Mouse (Mus musculus) liver, embryonic 18 days (tissue): ENCODE data around the gene Cacna2d2. TPM values are rescaled to one million over a fixed set of nuclear protein-coding genes. Genes with fewer than 3 reads are reported as not detected.

Source experiments
- polyA plus RNA-seq: library from polyadenylated mRNA; depleted of rRNA; stranded (reverse); fragments of >200 nt; gene quantifications from 2 replicates; pipeline ENCODE4 v1.2.3, GENCODE M21; 2012; rRNA removed

Gene Cacna2d2
- polyA plus RNA-seq, result 0.03 and 0.04 TPM in 2 replicates

GRCm38 (mm10) chr9:107399491-107399971 lies at the start of gene Cacna2d2:
Gene Cacna2d2 (plus strand): TSS chr9:107399612.

GRCm38 (mm10) chr9:107533791-107534407 lies 134.5 kb downstream of the Cacna2d2 start, which contains the start of gene Tmem115:
Gene Tmem115 (plus strand): TSS chr9:107533945.

GRCm38 (mm10) chr9:107541474-107542351 lies 142.3 kb downstream of the Cacna2d2 start, which contains the start of the genes Cyb561d2 and Nprl2:
Gene Cyb561d2 (minus strand): TSS chr9:107542193.
Gene Nprl2 (plus strand): TSS chr9:107542226.

GRCm38 (mm10) chr9:107547026-107547425 lies 147.6 kb downstream of the Cacna2d2 start, which contains the start of gene Zmynd10:
Gene Zmynd10 (plus strand): TSS chr9:107547298.

GRCm38 (mm10) chr9:107551117-107551889 lies 151.9 kb downstream of the Cacna2d2 start, which contains the start of gene Rassf1:
Gene Rassf1 (plus strand): TSS chr9:107551555.

GRCm38 (mm10) chr9:107563029-107563581 lies 163.7 kb downstream of the Cacna2d2 start, which contains the start of gene Tusc2:
Gene Tusc2 (plus strand): TSS chr9:107563255.

GRCm38 (mm10) chr9:107567702-107568319 lies 168.4 kb downstream of the Cacna2d2 start, which contains the start of gene Hyal2:
Gene Hyal2 (plus strand): TSS chr9:107567945.

GRCm38 (mm10) chr9:107576357-107577107 lies 177.1 kb downstream of the Cacna2d2 start, which contains the start of gene Hyal1:
Gene Hyal1 (plus strand): TSS chr9:107576927.

GRCm38 (mm10) chr9:107578587-107578986 lies 179.2 kb downstream of the Cacna2d2 start, which contains the start of gene Naa80:
Gene Naa80 (plus strand): TSS chr9:107578887.

Other genes with a start within 250 kb of the Cacna2d2 start
- 0.01 TPM in 2 replicates for gene Dock3, start 167.7 kb upstream of the Cacna2d2 start, polyA plus RNA-seq
- 8.1 and 10.3 TPM in 2 replicates for gene Mapkapk3, start 109.7 kb upstream of the Cacna2d2 start, polyA plus RNA-seq
- 14.9 and 21.4 TPM in 2 replicates for gene Cish, start 103.6 kb upstream of the Cacna2d2 start, polyA plus RNA-seq
- gene Hemk1, start 61.3 kb upstream of the Cacna2d2 start, polyA plus RNA-seq, result 4.6 and 6.8 TPM in 2 replicates
- 0.15 and 0.17 TPM in 2 replicates for gene 6430571L13Rik, start 59.0 kb upstream of the Cacna2d2 start, polyA plus RNA-seq
- gene Tmem115, start 134.3 kb downstream of the Cacna2d2 start, polyA plus RNA-seq, result 10.7 and 10.8 TPM in 2 replicates
- 12.1 and 12.2 TPM in 2 replicates for gene Cyb561d2, start 142.6 kb downstream of the Cacna2d2 start, polyA plus RNA-seq
- gene Nprl2, start 142.6 kb downstream of the Cacna2d2 start, polyA plus RNA-seq, result 12.5 and 13.9 TPM in 2 replicates
- gene Zmynd10, start 147.7 kb downstream of the Cacna2d2 start, polyA plus RNA-seq, result 2.0 and 4.2 TPM in 2 replicates
- gene Rassf1, start 151.9 kb downstream of the Cacna2d2 start, polyA plus RNA-seq, result 16.5 and 18.0 TPM in 2 replicates
- gene Tusc2, start 163.6 kb downstream of the Cacna2d2 start, polyA plus RNA-seq, result 18.8 and 19.4 TPM in 2 replicates
- gene Hyal2, start 168.3 kb downstream of the Cacna2d2 start, polyA plus RNA-seq, result 37.6 and 38.7 TPM in 2 replicates
- gene Hyal1, start 177.3 kb downstream of the Cacna2d2 start, polyA plus RNA-seq, result 2.0 and 2.7 TPM in 2 replicates
- gene Naa80, start 179.3 kb downstream of the Cacna2d2 start, polyA plus RNA-seq, result 14.5 and 16.0 TPM in 2 replicates
- 0.55 and 0.59 TPM in 2 replicates for gene Hyal3, start 181.2 kb downstream of the Cacna2d2 start, polyA plus RNA-seq
- gene Ifrd2, start 188.0 kb downstream of the Cacna2d2 start, polyA plus RNA-seq, result 80.9 and 85.5 TPM in 2 replicates
- gene Sema3b, start 209.6 kb downstream of the Cacna2d2 start, polyA plus RNA-seq, result 0.89 and 2.0 TPM in 2 replicates
- gene Gnai2, start 235.8 kb downstream of the Cacna2d2 start, polyA plus RNA-seq, result 135 and 153 TPM in 2 replicates